Mouse (Mus musculus) midbrain, embryonic 12.5 days (tissue): ENCODE measurements around the gene Ube4b. TPM values are rescaled to one million over a fixed set of nuclear protein-coding genes. Genes with fewer than 3 reads are reported as not detected.
A peak's percentile ranks its signal among the peaks of the same experiment; 100 is the strongest.

ENCODE experiments used
- ATAC-seq: fragments of 200-750 bp; cut with Nextera tagmentation; 2 replicates; pipeline ENCODE4 v1.8.0; 2017; ENCODE audit warnings: low read depth, moderate TSS enrichment, moderate library complexity; ENCODE audit not compliant: low FRiP score
- H3K27ac ChIP-seq: fragments of 300-500 bp; sonication (generic); replicated peaks from 2 replicates; pipeline ENCODE4 v1.5.1; 2016; ENCODE audit warnings: mild to moderate bottlenecking
- H3K27me3 ChIP-seq: fragments of 300-500 bp; sonication (generic); 2 replicates; pipeline ENCODE4 v1.6.1; 2016; ENCODE audit warnings: mild to moderate bottlenecking
- H3K36me3 ChIP-seq: fragments of 300-500 bp; sonication (generic); 2 replicates; pipeline ENCODE4 v1.6.1; 2016
- H3K4me1 ChIP-seq: fragments of 300-500 bp; sonication (generic); 2 replicates; pipeline ENCODE4 v1.6.1; 2016
- H3K4me2 ChIP-seq: fragments of 300-500 bp; sonication (generic); replicated peaks from 2 replicates; pipeline ENCODE4 v1.6.1; 2016; ENCODE audit warnings: mild to moderate bottlenecking, moderate library complexity
- H3K4me3 ChIP-seq: fragments of 300-500 bp; sonication (generic); 2 replicates; pipeline ENCODE4 v1.5.1; 2016; ENCODE audit warnings: mild to moderate bottlenecking
- H3K9ac ChIP-seq: fragments of 300-500 bp; sonication (generic); replicated peaks from 2 replicates; pipeline ENCODE4 v1.6.1; 2016; ENCODE audit warnings: mild to moderate bottlenecking, moderate library complexity
- H3K9me3 ChIP-seq: fragments of 300-500 bp; sonication (generic); 2 replicates; pipeline ENCODE4 v1.6.1; 2016; ENCODE audit warnings: mild to moderate bottlenecking
- WGBS: fragments of 180-500 bp; shearing (Covaris S2); methylation state at CpG from one replicate; pipeline ENCODE4 v1.1.7; 2016; 5-methylcytosine and 5-hydroxymethylcytosine counted together
- polyA plus RNA-seq: library from polyadenylated mRNA; unstranded; fragments of >200 nt; fragmentation: Nextera tagmentation; extraction: Ambion mirVana; gene quantifications from 2 replicates; pipeline ENCODE4 v1.2.1, GENCODE M21; 2016

The Ube4b gene
- polyA plus RNA-seq, 1 experiment from 2014 or later, result 78.2 TPM

GRCm38 (mm10) chr4:149425801-149426292 is 702 bp downstream of the Ube4b start:
- H3K9me3 ChIP-seq, result no peaks in the 10 kb centered on the region
- peak overlapping the region; percentile 84 for H3K4me3 ChIP-seq
- peak overlapping the region; percentile 76 for H3K4me2 ChIP-seq
- peak; percentile 76 for ATAC-seq
- H3K27ac ChIP-seq, result peak overlapping the region; percentile 99
- peak overlapping the region; percentile 85 for H3K9ac ChIP-seq
- H3K27me3 ChIP-seq, result no peaks in the 10 kb centered on the region
- WGBS, result 1% methylated on average over 35 of the region's 35 CpGs
- H3K36me3 ChIP-seq, result no peaks in the 10 kb centered on the region
- peaks cover 22% of the 10 kb centered on the region for H3K4me1 ChIP-seq

GRCm38 (mm10) chr4:149424755-149425154 is 1.8 kb downstream of the Ube4b start:
- H3K27me3 ChIP-seq, result no peaks in the 10 kb centered on the region
- 2% methylated on average over 9 of the region's 9 CpGs for WGBS
- no peaks in the 10 kb centered on the region for H3K9me3 ChIP-seq
- peaks cover 22% of the 10 kb centered on the region for H3K4me1 ChIP-seq
- peak overlapping the region; percentile 84 for H3K4me3 ChIP-seq
- no peak for ATAC-seq
- no peaks in the 10 kb centered on the region for H3K36me3 ChIP-seq
- H3K4me2 ChIP-seq, result peak overlapping the region; percentile 76
- H3K27ac ChIP-seq, result no peak overlapping the region
- H3K9ac ChIP-seq, result peak overlapping the region; percentile 85

GRCm38 (mm10) chr4:149417854-149418365 is 8.6 kb downstream of the Ube4b start:
- Histone ChIP-seq H3K27ac (no peak overlapping the region), H3K27me3 (no peaks in the 10 kb centered on the region), H3K4me3 (no peak overlapping the region), H3K4me2 (no peak overlapping the region), H3K36me3 (no peaks in the 10 kb centered on the region), H3K9me3 (no peaks in the 10 kb centered on the region), H3K4me1 (peaks cover 28% of the 10 kb centered on the region), H3K9ac (no peak overlapping the region)
- ATAC-seq, result no peak
- 86% methylated on average over 5 of the region's 5 CpGs for WGBS

- 90% methylated on average over 2 of the region's 2 CpGs for WGBS
- Histone ChIP-seq H3K36me3 (0 out of 2 replicates have a peak, but pooled peaks cover 3% of the 10 kb centered on the region), H3K4me1 (peaks cover 27% of the 10 kb centered on the region), H3K27me3 (no peaks in the 10 kb centered on the region), H3K9me3 (no peaks in the 10 kb centered on the region), H3K4me2 (no peak overlapping the region), H3K27ac (no peak overlapping the region), H3K4me3 (no peak overlapping the region), H3K9ac (no peak overlapping the region)
- no peak for ATAC-seq
Measured at GRCm38 (mm10) chr4:149416986-149417385, 9.6 kb downstream of the Ube4b start.

GRCm38 (mm10) chr4:149416417-149416816 is 10.1 kb downstream of the Ube4b start:
- H3K27ac ChIP-seq, result no peak overlapping the region
- H3K4me1 ChIP-seq, result peaks cover 22% of the 10 kb centered on the region
- 87% methylated on average over 10 of the region's 10 CpGs for WGBS
- no peak overlapping the region for H3K4me3 ChIP-seq
- H3K9ac ChIP-seq, result no peak overlapping the region
- ATAC-seq, result no peak
- no peak overlapping the region for H3K4me2 ChIP-seq
- 0 out of 2 replicates have a peak, but pooled peaks cover 3% of the 10 kb centered on the region for H3K36me3 ChIP-seq
- H3K9me3 ChIP-seq, result no peaks in the 10 kb centered on the region
- no peaks in the 10 kb centered on the region for H3K27me3 ChIP-seq

- Histone ChIP-seq H3K36me3 (0 out of 2 replicates have a peak, but pooled peaks cover 3% of the 10 kb centered on the region), H3K4me1 (peaks cover 21% of the 10 kb centered on the region), H3K9me3 (no peaks in the 10 kb centered on the region), H3K4me3 (no peak overlapping the region), H3K4me2 (no peak overlapping the region), H3K27me3 (no peaks in the 10 kb centered on the region), H3K27ac (no peak overlapping the region; the same call in 1 of the 2 replicates), H3K9ac (no peak overlapping the region)
- WGBS, result 75% methylated on average over 13 of the region's 13 CpGs
- no peak for ATAC-seq
Measured at GRCm38 (mm10) chr4:149415651-149416169, 10.8 kb downstream of the Ube4b start.

GRCm38 (mm10) chr4:149414259-149414658 is 12.3 kb downstream of the Ube4b start:
- Histone ChIP-seq H3K36me3 (0 out of 2 replicates have a peak, but pooled peaks cover 6% of the 10 kb centered on the region), H3K4me1 (peaks cover 21% of the 10 kb centered on the region), H3K4me2 (no peak overlapping the region), H3K27me3 (no peaks in the 10 kb centered on the region), H3K27ac (no peak overlapping the region), H3K9me3 (0 out of 2 replicates have a peak, but pooled peaks cover 3% of the 10 kb centered on the region), H3K9ac (no peak overlapping the region), H3K4me3 (no peak overlapping the region)
- WGBS, result 95% methylated on average over 3 of the region's 3 CpGs
- ATAC-seq, result no peak

- no peak for ATAC-seq
- no peak overlapping the region for H3K9ac ChIP-seq
- peaks cover 11% of the 10 kb centered on the region for H3K4me1 ChIP-seq
- H3K4me3 ChIP-seq, result no peak overlapping the region
- 0 out of 2 replicates have a peak, but pooled peaks cover 6% of the 10 kb centered on the region for H3K36me3 ChIP-seq
- H3K9me3 ChIP-seq, result 0 out of 2 replicates have a peak, but pooled peaks cover 3% of the 10 kb centered on the region
- no peaks in the 10 kb centered on the region for H3K27me3 ChIP-seq
- 95% methylated on average over 4 of the region's 4 CpGs for WGBS
- H3K27ac ChIP-seq, result no peak overlapping the region
- H3K4me2 ChIP-seq, result no peak overlapping the region
Measured at GRCm38 (mm10) chr4:149409759-149410158, 16.8 kb downstream of the Ube4b start.

GRCm38 (mm10) chr4:149408331-149408730 is 18.2 kb downstream of the Ube4b start:
- H3K9me3 ChIP-seq, result 0 out of 2 replicates have a peak, but pooled peaks cover 3% of the 10 kb centered on the region
- peaks cover 25% of the 10 kb centered on the region for H3K4me1 ChIP-seq
- no peak for ATAC-seq
- no peak overlapping the region for H3K4me3 ChIP-seq
- no peak overlapping the region for H3K27ac ChIP-seq
- H3K27me3 ChIP-seq, result no peaks in the 10 kb centered on the region
- 93% methylated on average over 6 of the region's 6 CpGs for WGBS
- 0 out of 2 replicates have a peak, but pooled peaks cover 6% of the 10 kb centered on the region for H3K36me3 ChIP-seq
- no peak overlapping the region for H3K9ac ChIP-seq
- no peak overlapping the region for H3K4me2 ChIP-seq

GRCm38 (mm10) chr4:149407461-149407860 is 19.1 kb downstream of the Ube4b start:
- H3K4me2 ChIP-seq, result no peak overlapping the region
- no peak overlapping the region for H3K4me3 ChIP-seq
- H3K36me3 ChIP-seq, result 0 out of 2 replicates have a peak, but pooled peaks cover 6% of the 10 kb centered on the region
- H3K27me3 ChIP-seq, result no peaks in the 10 kb centered on the region
- 0 out of 2 replicates have a peak, but pooled peaks cover 3% of the 10 kb centered on the region for H3K9me3 ChIP-seq
- peaks cover 26% of the 10 kb centered on the region for H3K4me1 ChIP-seq
- 86% methylated on average over 5 of the region's 5 CpGs for WGBS
- no peak overlapping the region for H3K27ac ChIP-seq
- no peak overlapping the region for H3K9ac ChIP-seq
- ATAC-seq, result no peak

GRCm38 (mm10) chr4:149405713-149406443 is 20.7 kb downstream of the Ube4b start:
- Histone ChIP-seq H3K9me3 (0 out of 2 replicates have a peak, but pooled peaks cover 3% of the 10 kb centered on the region), H3K36me3 (0 out of 2 replicates have a peak, but pooled peaks cover 3% of the 10 kb centered on the region), H3K9ac (no peak overlapping the region), H3K4me3 (no peak overlapping the region), H3K27ac (no peak overlapping the region), H3K4me1 (peaks cover 26% of the 10 kb centered on the region), H3K27me3 (no peaks in the 10 kb centered on the region), H3K4me2 (no peak overlapping the region)
- WGBS, result 82% methylated on average over 16 of the region's 16 CpGs
- no peak for ATAC-seq
